Comparison of ENCODE assay signal across 8 mouse cellular contexts in the genomic region with DNA sequence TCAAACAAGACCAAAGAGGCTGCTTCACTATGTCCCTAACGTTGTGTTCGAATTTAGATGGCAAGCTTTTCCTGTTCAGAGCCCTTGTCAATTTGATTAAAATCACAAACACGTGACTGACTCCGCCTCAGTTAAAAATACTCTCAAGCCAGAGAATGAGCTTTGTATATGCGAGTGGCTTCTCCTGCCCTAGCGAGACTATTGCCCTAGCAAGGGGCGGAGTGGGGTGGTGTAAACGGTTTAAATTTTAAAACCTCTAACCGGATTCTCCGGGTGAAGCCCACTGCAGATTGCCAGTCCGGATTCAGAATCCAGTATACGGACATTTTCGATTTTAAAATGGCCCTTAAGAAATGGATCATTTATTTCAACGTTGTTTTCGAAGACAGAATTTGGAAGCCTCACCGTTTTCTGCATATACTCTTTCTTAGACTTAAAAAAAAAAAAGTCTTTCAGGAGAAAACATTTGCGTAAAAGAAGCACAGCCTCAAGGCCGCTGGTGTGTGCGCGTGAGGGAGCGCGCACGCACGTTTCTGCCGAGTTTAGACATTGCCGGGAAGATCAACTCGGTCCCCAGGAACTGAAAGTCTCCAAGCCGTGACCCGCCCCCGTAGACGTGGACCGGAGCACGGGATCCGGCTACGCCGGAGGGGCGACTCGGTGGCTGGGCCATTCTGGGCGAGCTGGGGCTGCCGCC.
A peak's percentile ranks its signal among the peaks of the same experiment; 100 is the strongest.
DNase-seq lines count a peak whose midpoint lies in the region; ATAC-seq and TF ChIP-seq lines count a peak whose summit lies in the region.

No protein-coding gene starts in this region.

- ATAC-seq in forebrain, embryonic 16.5 days: peak; percentile 82
- ATAC-seq in inflammation-experienced regulatory T-cells, adult 6 months: peak; percentile 49
- ATAC-seq in limb, embryonic 11.5 days (ENCODE audit: insufficient number of reproducible peaks, low FRiP score, low TSS enrichment, low read depth): no peak; the same call in 1 of the 2 replicates
- ATAC-seq in monocyte, adult 5-6 weeks (replicated peaks; ENCODE audit: insufficient number of reproducible peaks, low FRiP score, low TSS enrichment, poor library complexity, severe bottlenecking): peak; percentile 25; the same call in 1 of the 2 replicates

- no peaks in the 10 kb centered on the region for H3K36me3 ChIP-seq in forebrain, embryonic 16.5 days (ENCODE audit: control insufficient read depth, insufficient read depth)
- no peaks in the 10 kb centered on the region for H3K36me3 ChIP-seq in limb, embryonic 11.5 days (ENCODE audit: control insufficient read depth, insufficient read depth, low read length)

- TF ChIP-seq CTCF in left cerebral cortex, adult 2 months (IDR thresholded peaks at IDR 0.05): no peak

- H3K27me3 ChIP-seq in forebrain, embryonic 16.5 days (replicated peaks; ENCODE audit: control insufficient read depth, insufficient read depth, low read length): no peaks in the 10 kb centered on the region
- H3K27me3 ChIP-seq in limb, embryonic 11.5 days (ENCODE audit: control insufficient read depth, insufficient read depth, low read length): no peaks in the 10 kb centered on the region

- DNase-seq in left cerebral cortex, adult 2 months (ENCODE audit: extremely low spot score in 1 of 2, low spot score in 2 of 2): peak; percentile 28
- no peak for DNase-seq in left cerebral cortex, adult 8-10 months (ENCODE audit: low spot score in 2 of 2)
- DNase-seq in adrenal gland, postnatal 10 days: peak; percentile 33
- peak; percentile 43 for DNase-seq in limb, embryonic 11.5 days (ENCODE audit: low spot score)
- DNase-seq in spleen, postnatal 10 days (ENCODE audit: low spot score in 2 of 2): no peak

- H3K4me3 ChIP-seq in left cerebral cortex, adult 2 months: peak overlapping the region; percentile 62
- peak overlapping the region; percentile 74 for H3K4me3 ChIP-seq in forebrain, embryonic 16.5 days (replicated peaks; ENCODE audit: low read length)
- H3K4me3 ChIP-seq in limb, embryonic 11.5 days (ENCODE audit: low read depth, low read length): peak overlapping the region; percentile 71

- intact Hi-C loops in left cerebral cortex, adult 2 months (cut with DNase I): loop anchor here (2.0 to 5.0 kb wide), 2 partner anchors 65 to 210 kb away; partner anchors contain the start of gene Foxn3

- H3K4me1 ChIP-seq in forebrain, embryonic 16.5 days (replicated peaks; ENCODE audit: control insufficient read depth, insufficient read depth, low read length): peaks cover 11% of the 10 kb centered on the region
- no peaks in the 10 kb centered on the region for H3K4me1 ChIP-seq in limb, embryonic 11.5 days (ENCODE audit: control insufficient read depth, insufficient read depth, low read length)

- H3K27ac ChIP-seq in left cerebral cortex, adult 2 months: peak overlapping the region; percentile 98
- H3K27ac ChIP-seq in forebrain, embryonic 16.5 days (ENCODE audit: low read length): peak overlapping the region; percentile 85
- no peak overlapping the region for H3K27ac ChIP-seq in limb, embryonic 11.5 days (replicated peaks; ENCODE audit: low read depth, low read length)

- peak overlapping the region; percentile 82 for H3K4me2 ChIP-seq in forebrain, embryonic 16.5 days (ENCODE audit: low read length)
- peak overlapping the region; percentile 69 for H3K4me2 ChIP-seq in limb, embryonic 11.5 days (ENCODE audit: low read depth, severe bottlenecking)

- peak overlapping the region; percentile 65 for H3K9ac ChIP-seq in forebrain, embryonic 16.5 days (replicated peaks; ENCODE audit: low read depth, low read length)
- H3K9ac ChIP-seq in limb, embryonic 11.5 days (ENCODE audit: low read length): peak overlapping the region; percentile 58; the same call in 1 of the 2 replicates

- no peaks in the 10 kb centered on the region for H3K9me3 ChIP-seq in forebrain, embryonic 16.5 days (ENCODE audit: control insufficient read depth, low read length)
- no peaks in the 10 kb centered on the region for H3K9me3 ChIP-seq in limb, embryonic 11.5 days (ENCODE audit: control insufficient read depth, low read length)

- WGBS in forebrain, embryonic 16.5 days: under 1% methylated on average over 39 of the region's 40 CpGs
- 1% methylated on average over 39 of the region's 40 CpGs for WGBS in limb, embryonic 11.5 days

Comparison
In these comparisons a context has a peak if more than half of its experiments do, and no peak if none do; other contexts are left out.
1. DNase-seq: peak in left cerebral cortex, adult 2 months (2 of 2), adrenal gland, postnatal 10 days (single experiment) and limb, embryonic 11.5 days (single experiment); none in left cerebral cortex, adult 8-10 months (0 of 2) and spleen, postnatal 10 days (0 of 2).
2. Peak in every context shown above with its lines, with median percentiles within 50 percentile points of each other: H3K4me3 ChIP-seq.